Mouse (Mus musculus): Measurements from ENCODE around the gene Krt14.

DNA sequence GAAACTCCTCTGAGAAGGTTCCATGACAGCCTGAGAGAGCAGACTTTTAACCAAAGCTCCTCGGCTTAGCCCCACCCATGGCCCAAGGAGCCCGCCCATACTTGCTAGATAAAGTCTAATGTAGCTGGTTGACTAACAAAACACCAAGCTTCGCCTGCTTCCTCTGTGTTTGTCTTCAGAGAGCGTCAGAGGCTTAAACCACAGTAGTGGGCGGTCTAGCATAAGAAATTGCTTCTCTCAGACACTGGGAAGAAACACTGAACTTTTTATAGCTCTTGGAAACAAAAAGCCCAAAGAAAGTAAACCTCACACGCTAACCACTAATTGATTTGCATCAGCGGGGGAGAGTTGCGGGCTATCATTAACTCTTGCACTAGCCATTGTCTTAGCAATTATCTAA lies 14.4 kb upstream of the Krt14 start:
- no peak for TF ChIP-seq CTCF (IDR thresholded peaks at IDR 0.05; ENCODE audit: low read depth)
- TF ChIP-seq EP300 (IDR thresholded peaks at IDR 0.05; ENCODE audit: low read depth), result no peak

All from liver, embryonic 14.5 days (tissue).